Mouse (Mus musculus) forebrain, embryonic 13.5 days (tissue): ENCODE results near the gene Rbbp4. TPM values are rescaled to one million over a fixed set of nuclear protein-coding genes. Genes with fewer than 3 reads are reported as not detected.

Experiments
- ATAC-seq: fragments of 200-750 bp; cut with Nextera tagmentation; 2 replicates; pipeline ENCODE4 v1.8.0; 2017
- H3K27ac ChIP-seq: fragments of 300-500 bp; sonication (generic); 2 replicates; pipeline ENCODE4 v1.5.1; 2015; ENCODE audit warnings: inconsistent platforms, mild to moderate bottlenecking, moderate library complexity
- H3K27me3 ChIP-seq: fragments of 300-500 bp; sonication (generic); 2 replicates; pipeline ENCODE4 v1.6.1; 2015; ENCODE audit warnings: mild to moderate bottlenecking, inconsistent platforms
- H3K36me3 ChIP-seq: fragments of 300-500 bp; sonication (generic); 2 replicates; pipeline ENCODE4 v1.6.1; 2015; ENCODE audit warnings: mild to moderate bottlenecking, inconsistent platforms; ENCODE audit not compliant: poor library complexity, severe bottlenecking
- H3K4me1 ChIP-seq: fragments of 300-500 bp; sonication (generic); 2 replicates; pipeline ENCODE4 v1.6.1; 2015; ENCODE audit warnings: inconsistent platforms
- H3K4me2 ChIP-seq: fragments of 300-500 bp; sonication (generic); 2 replicates; pipeline ENCODE4 v1.6.1; 2015; ENCODE audit warnings: inconsistent platforms, mild to moderate bottlenecking, moderate library complexity
- H3K4me3 ChIP-seq: fragments of 300-500 bp; sonication (generic); 2 replicates; pipeline ENCODE4 v1.5.1; 2015; ENCODE audit warnings: mild to moderate bottlenecking, inconsistent platforms
- H3K9ac ChIP-seq: fragments of 300-500 bp; sonication (generic); 2 replicates; pipeline ENCODE4 v1.6.1; 2015; ENCODE audit warnings: mild to moderate bottlenecking, inconsistent platforms
- H3K9me3 ChIP-seq: fragments of 300-500 bp; sonication (generic); replicated peaks from 2 replicates; pipeline ENCODE4 v1.6.1; 2016; ENCODE audit warnings: inconsistent platforms
- WGBS: fragments of 180-500 bp; shearing (Covaris S2); methylation state at CpG from one replicate; pipeline ENCODE4 v1.1.7; 2015; 5-methylcytosine and 5-hydroxymethylcytosine counted together
- polyA plus RNA-seq: library from polyadenylated mRNA; unstranded; fragments of >200 nt; fragmentation: Nextera tagmentation; extraction: Ambion mirVana; gene quantifications from 2 replicates; pipeline ENCODE4 v1.2.1, GENCODE M21; 2015

Gene Rbbp4
- polyA plus RNA-seq, 1 experiment from 2014 or later: 564 TPM

DNA sequence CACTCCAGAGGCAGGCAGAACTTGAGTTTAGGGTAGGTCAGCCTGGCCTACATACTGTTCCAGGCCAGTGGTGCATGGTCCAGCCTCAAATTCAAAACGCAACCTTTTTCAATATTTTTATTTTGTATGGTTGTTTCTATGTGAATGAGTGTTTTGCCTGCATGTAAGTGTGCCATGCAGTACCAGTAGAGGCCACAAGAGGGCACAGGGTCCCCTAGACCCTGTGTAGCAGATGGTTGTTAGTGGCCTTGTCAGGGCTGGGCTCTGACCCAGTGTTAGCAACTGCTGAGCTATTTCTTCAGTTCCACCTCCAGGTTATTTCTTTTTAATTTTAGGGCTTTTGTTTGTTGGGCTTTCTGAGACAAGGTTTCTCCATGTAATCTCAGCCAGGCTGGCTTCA, 15.5 kb upstream of the Rbbp4 start:
- Histone ChIP-seq H3K36me3 (peaks cover 38% of the 10 kb centered on the region), H3K4me1 (no peaks in the 10 kb centered on the region), H3K4me3 (no peak overlapping the region), H3K27ac (peak overlapping the region; percentile 3; the same call in 1 of the 2 replicates), H3K4me2 (no peak overlapping the region), H3K9me3 (no peaks in the 10 kb centered on the region), H3K27me3 (no peaks in the 10 kb centered on the region), H3K9ac (no peak overlapping the region)
- WGBS: 9% methylated on average over 1 of the region's 1 CpGs
- peak; percentile 74 for ATAC-seq

GRCm38 (mm10) chr4:129346481-129347154, 11.4 kb upstream of the Rbbp4 start:
- 89% methylated on average over 15 of the region's 15 CpGs for WGBS
- H3K9me3 ChIP-seq: no peaks in the 10 kb centered on the region
- H3K4me3 ChIP-seq: no peak overlapping the region
- no peak overlapping the region for H3K4me2 ChIP-seq
- peaks cover 60% of the 10 kb centered on the region for H3K36me3 ChIP-seq
- H3K4me1 ChIP-seq: no peaks in the 10 kb centered on the region
- no peaks in the 10 kb centered on the region for H3K27me3 ChIP-seq
- no peak for ATAC-seq
- no peak overlapping the region for H3K27ac ChIP-seq
- no peak overlapping the region for H3K9ac ChIP-seq

DNA sequence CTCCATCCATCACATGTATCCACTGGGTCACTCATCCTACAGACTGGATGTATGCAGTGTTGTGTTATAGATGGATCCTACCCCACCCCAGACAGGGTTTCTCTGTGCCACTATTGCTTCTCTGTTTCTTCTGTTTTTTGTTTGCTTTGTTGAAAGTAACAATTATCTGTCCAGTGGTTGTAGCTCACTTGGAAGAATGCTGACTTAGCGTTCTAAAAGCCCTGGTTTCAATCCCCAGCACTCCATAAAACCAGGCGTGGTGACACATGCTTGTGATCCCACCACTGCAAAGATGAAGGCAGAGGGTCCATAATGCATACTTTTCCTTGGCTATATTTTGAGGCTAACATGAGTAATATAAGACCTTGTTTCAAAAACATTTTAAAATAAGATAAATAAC, 7.5 kb upstream of the Rbbp4 start:
- WGBS: 89% methylated on average over 2 of the region's 2 CpGs
- no peaks in the 10 kb centered on the region for H3K27me3 ChIP-seq
- H3K4me3 ChIP-seq: no peak overlapping the region
- no peak for ATAC-seq
- H3K36me3 ChIP-seq: peaks cover 49% of the 10 kb centered on the region
- 0 out of 2 replicates have a peak, but pooled peaks cover under 1% of the 10 kb centered on the region for H3K4me1 ChIP-seq
- H3K4me2 ChIP-seq: no peak overlapping the region
- H3K9ac ChIP-seq: no peak overlapping the region
- H3K9me3 ChIP-seq: no peaks in the 10 kb centered on the region
- H3K27ac ChIP-seq: no peak overlapping the region

- Histone ChIP-seq H3K9me3 (no peaks in the 10 kb centered on the region), H3K4me3 (no peak overlapping the region), H3K4me1 (peaks cover 9% of the 10 kb centered on the region; the same call in 1 of the 2 replicates), H3K9ac (no peak overlapping the region), H3K27me3 (no peaks in the 10 kb centered on the region), H3K4me2 (no peak overlapping the region), H3K27ac (no peak overlapping the region), H3K36me3 (peaks cover 46% of the 10 kb centered on the region)
- no peak for ATAC-seq
- WGBS: 81% methylated on average over 1 of the region's 1 CpGs
Observed at GRCm38 (mm10) chr4:129341888-129342287, 6.7 kb upstream of the Rbbp4 start.

GRCm38 (mm10) chr4:129339743-129340142, 4.6 kb upstream of the Rbbp4 start:
- 96% methylated on average over 3 of the region's 3 CpGs for WGBS
- no peaks in the 10 kb centered on the region for H3K9me3 ChIP-seq
- no peak for ATAC-seq
- peaks cover 33% of the 10 kb centered on the region for H3K36me3 ChIP-seq
- H3K27me3 ChIP-seq: no peaks in the 10 kb centered on the region
- H3K27ac ChIP-seq: no peak overlapping the region
- H3K4me1 ChIP-seq: peaks cover 17% of the 10 kb centered on the region
- no peak overlapping the region for H3K4me2 ChIP-seq
- H3K9ac ChIP-seq: no peak overlapping the region
- H3K4me3 ChIP-seq: no peak overlapping the region

DNA sequence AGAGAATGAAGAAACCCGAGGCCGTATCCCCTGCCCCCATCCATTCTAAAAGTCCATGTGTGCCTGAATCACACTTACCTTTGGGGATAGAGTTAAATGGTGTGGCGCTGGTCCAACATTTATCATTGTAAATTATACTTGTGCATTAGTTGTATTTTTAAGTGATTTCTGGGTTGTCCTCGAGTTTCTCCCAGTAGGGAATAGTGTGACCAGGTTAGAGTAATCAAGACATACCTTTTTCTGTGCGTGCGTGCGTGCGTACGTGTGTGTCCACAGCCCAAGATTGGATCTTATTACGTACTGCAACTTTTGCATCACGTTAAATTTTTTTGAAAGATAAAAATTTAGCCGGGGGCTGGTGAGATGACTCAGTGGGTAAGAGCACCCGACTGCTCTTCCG, 1.1 kb upstream of the Rbbp4 start:
- H3K9ac ChIP-seq: peak overlapping the region; percentile 74
- peak overlapping the region; percentile 90 for H3K4me2 ChIP-seq
- H3K4me3 ChIP-seq: peak overlapping the region; percentile 89
- ATAC-seq: no peak
- H3K27me3 ChIP-seq: no peaks in the 10 kb centered on the region
- peak overlapping the region; percentile 99 for H3K27ac ChIP-seq
- WGBS: 53% methylated on average over 14 of the region's 14 CpGs
- H3K9me3 ChIP-seq: no peaks in the 10 kb centered on the region
- peaks cover 24% of the 10 kb centered on the region for H3K36me3 ChIP-seq
- H3K4me1 ChIP-seq: peaks cover 45% of the 10 kb centered on the region

DNA sequence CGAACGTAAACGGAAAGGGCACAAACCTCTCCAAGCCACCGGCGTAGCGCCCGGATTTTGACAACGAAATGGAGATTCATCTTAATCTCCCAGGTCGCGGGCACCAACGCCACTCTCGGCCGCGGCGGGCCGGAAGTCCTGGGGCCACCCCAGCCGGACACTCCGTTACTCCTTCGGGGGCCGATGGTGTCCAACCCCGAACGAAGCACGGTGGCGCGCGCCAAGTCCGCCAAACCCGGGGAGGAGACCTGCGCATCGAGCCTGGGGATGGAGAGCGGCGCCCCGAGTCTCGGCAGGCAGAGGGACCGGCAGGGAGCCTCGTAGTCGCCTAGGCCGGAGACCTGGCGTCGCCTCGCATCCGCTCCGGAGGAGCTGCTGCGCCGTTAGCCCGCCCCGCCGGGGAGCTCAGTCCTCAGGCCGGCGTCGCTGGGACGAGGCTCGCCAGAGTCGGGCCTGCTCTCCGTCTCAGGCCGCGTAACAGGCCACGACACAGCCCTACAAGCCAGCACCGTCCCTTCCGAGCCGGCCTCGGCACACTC, 424 bp downstream of the Rbbp4 start:
- under 1% methylated on average over 57 of the region's 62 CpGs for WGBS
- Histone ChIP-seq H3K9ac (peak overlapping the region; percentile 98), H3K27me3 (no peaks in the 10 kb centered on the region), H3K4me3 (peak overlapping the region; percentile 89), H3K36me3 (peaks cover 38% of the 10 kb centered on the region), H3K4me2 (peak overlapping the region; percentile 90), H3K9me3 (no peaks in the 10 kb centered on the region), H3K27ac (peak overlapping the region; percentile 96), H3K4me1 (peaks cover 50% of the 10 kb centered on the region)
- ATAC-seq: no peak

GRCm38 (mm10) chr4:129332846-129333245, 2.3 kb downstream of the Rbbp4 start:
- WGBS: 26% methylated on average over 1 of the region's 1 CpGs
- peaks cover 54% of the 10 kb centered on the region for H3K36me3 ChIP-seq
- peaks cover 50% of the 10 kb centered on the region for H3K4me1 ChIP-seq
- no peaks in the 10 kb centered on the region for H3K9me3 ChIP-seq
- peak overlapping the region; percentile 90 for H3K4me2 ChIP-seq
- ATAC-seq: no peak
- no peak overlapping the region for H3K27ac ChIP-seq
- H3K27me3 ChIP-seq: no peaks in the 10 kb centered on the region
- peak overlapping the region; percentile 98 for H3K9ac ChIP-seq
- H3K4me3 ChIP-seq: peak overlapping the region; percentile 89

DNA sequence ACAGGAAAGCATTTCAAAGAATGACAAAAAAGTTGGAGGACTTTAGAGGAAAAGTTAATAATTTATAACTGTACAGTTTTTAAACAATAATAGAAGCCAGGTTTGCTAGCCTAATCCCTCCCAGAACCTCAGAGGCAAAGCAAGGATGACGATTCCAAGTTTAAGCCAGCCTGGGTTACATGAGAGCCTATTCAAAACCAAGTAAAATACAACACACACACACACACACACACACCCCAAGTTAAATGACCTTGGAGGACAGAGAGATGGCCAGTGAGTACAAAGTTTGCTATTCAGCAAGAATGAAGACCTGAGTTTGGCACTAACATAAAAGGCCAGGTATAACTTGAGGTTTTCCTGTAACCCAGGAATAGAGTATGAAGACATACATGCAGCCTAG, 9.0 kb downstream of the Rbbp4 start:
- Histone ChIP-seq H3K4me1 (peaks cover 4% of the 10 kb centered on the region), H3K4me3 (no peak overlapping the region), H3K27ac (no peak overlapping the region), H3K9me3 (no peaks in the 10 kb centered on the region), H3K4me2 (no peak overlapping the region), H3K9ac (no peak overlapping the region), H3K27me3 (no peaks in the 10 kb centered on the region), H3K36me3 (peaks cover 81% of the 10 kb centered on the region)
- WGBS: 57% methylated on average over 1 of the region's 1 CpGs
- ATAC-seq: no peak

DNA sequence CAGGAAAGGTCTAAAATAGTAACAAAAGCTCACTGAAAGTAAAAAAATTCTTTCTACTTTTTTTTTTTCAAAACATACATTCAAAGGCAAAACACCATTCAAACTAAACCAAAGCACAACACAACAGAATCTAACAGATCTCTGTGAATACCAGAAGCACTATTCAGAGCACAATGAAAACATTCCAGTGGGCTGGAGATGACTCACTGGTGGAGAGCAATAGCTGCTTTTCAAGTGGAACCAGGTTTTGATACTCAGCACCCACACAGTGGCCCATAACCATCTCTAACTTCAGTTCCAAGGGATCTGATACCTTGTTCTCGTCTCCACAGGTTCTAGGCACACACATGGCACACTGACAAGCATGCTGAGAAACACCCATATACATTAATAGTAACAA, 10.4 kb downstream of the Rbbp4 start:
- no peak overlapping the region for H3K27ac ChIP-seq

DNA sequence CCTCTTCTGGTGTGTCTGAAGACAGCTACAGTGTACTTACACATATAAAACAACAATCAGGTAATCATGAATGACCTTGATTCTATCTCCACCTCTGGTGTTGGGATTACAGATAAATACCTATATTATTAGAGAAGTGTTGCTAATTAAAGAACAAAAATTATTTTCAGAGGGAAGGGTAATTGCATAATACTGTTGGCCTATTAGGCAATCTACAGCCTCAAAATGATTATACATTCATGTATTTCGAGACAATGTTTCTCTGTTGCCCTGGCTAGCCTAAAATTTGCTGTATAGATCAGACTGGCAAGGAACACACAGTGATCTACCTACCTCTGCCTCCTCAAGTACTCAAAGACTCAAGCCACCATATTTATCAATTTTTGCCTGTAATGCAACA, 11.7 kb downstream of the Rbbp4 start:
- H3K4me2 ChIP-seq: no peak overlapping the region
- H3K27ac ChIP-seq: no peak overlapping the region
- 100% methylated on average over 1 of the region's 1 CpGs for WGBS
- no peak overlapping the region for H3K4me3 ChIP-seq
- no peaks in the 10 kb centered on the region for H3K9me3 ChIP-seq
- H3K4me1 ChIP-seq: no peaks in the 10 kb centered on the region; the same call in 1 of the 2 replicates
- H3K9ac ChIP-seq: no peak overlapping the region
- no peaks in the 10 kb centered on the region for H3K27me3 ChIP-seq
- no peak for ATAC-seq
- peaks cover 83% of the 10 kb centered on the region for H3K36me3 ChIP-seq

More for the DNA sequence above, 10.4 kb downstream of the Rbbp4 start:
- Histone ChIP-seq H3K4me2 (no peak overlapping the region), H3K4me3 (no peak overlapping the region), H3K27me3 (no peaks in the 10 kb centered on the region), H3K36me3 (peaks cover 82% of the 10 kb centered on the region), H3K9ac (no peak overlapping the region), H3K4me1 (no peaks in the 10 kb centered on the region; the same call in 1 of the 2 replicates), H3K9me3 (no peaks in the 10 kb centered on the region)
- 94% methylated on average over 1 of the region's 1 CpGs for WGBS
- ATAC-seq: no peak

- H3K4me2 ChIP-seq: no peak overlapping the region
- no peaks in the 10 kb centered on the region for H3K9me3 ChIP-seq
- no peak overlapping the region for H3K27ac ChIP-seq
- no peaks in the 10 kb centered on the region; the same call in 1 of the 2 replicates for H3K4me1 ChIP-seq
- H3K27me3 ChIP-seq: no peaks in the 10 kb centered on the region
- no peak overlapping the region for H3K9ac ChIP-seq
- ATAC-seq: no peak
- WGBS: 93% methylated on average over 5 of the region's 5 CpGs
- peaks cover 83% of the 10 kb centered on the region for H3K36me3 ChIP-seq
- H3K4me3 ChIP-seq: no peak overlapping the region
Observed at GRCm38 (mm10) chr4:129322042-129322441, 13.1 kb downstream of the Rbbp4 start.
